Mouse (Mus musculus) heart, postnatal 0 days (tissue): ENCODE measurements around the gene Pgm5.

Experiments used
- CTCF ChIP-seq: IDR thresholded peaks from 2 replicates; pipeline ENCODE4 v1.5.1; 2016; ENCODE audit warnings: antibody characterized with exemption, control low read depth, low read depth
- EP300 ChIP-seq: IDR thresholded peaks from 2 replicates; pipeline ENCODE4 v1.6.1; 2016; ENCODE audit warnings: antibody characterized with exemption, low read depth

- no peak for TF ChIP-seq CTCF
- TF ChIP-seq EP300, result no peak
Observed at GRCm38 (mm10) chr19:24719504-24719903, 142.2 kb downstream of the Pgm5 start.
